Mouse (Mus musculus): Measurements from ENCODE around the gene Bmpr1a.

Gene Bmpr1a

GRCm38 (mm10) chr14:34505309-34505708 is 2.2 kb upstream of the Bmpr1a start:
- no peak for DNase-seq (ENCODE audit: low spot score in 2 of 2)

- DNase-seq (ENCODE audit: low spot score in 2 of 2) = no peak
These were observed 1.2 kb upstream of the Bmpr1a start for GRCm38 (mm10) chr14:34504377-34504776.

GRCm38 (mm10) chr14:34503759-34504158 is 618 bp upstream of the Bmpr1a start:
- no peak for DNase-seq (ENCODE audit: low spot score in 2 of 2)

- peak; percentile 73 to 92 for DNase-seq (ENCODE audit: low spot score in 2 of 2)
These were observed 441 bp downstream of the Bmpr1a start for GRCm38 (mm10) chr14:34502475-34503324.

GRCm38 (mm10) chr14:34501804-34502474 is 1.2 kb downstream of the Bmpr1a start:
- DNase-seq (ENCODE audit: low spot score in 2 of 2) = peak; percentile 23 to 51

- no peak for DNase-seq (ENCODE audit: low spot score in 2 of 2)
These were observed 1.7 kb downstream of the Bmpr1a start for GRCm38 (mm10) chr14:34501447-34501803.

GRCm38 (mm10) chr14:34500309-34500708 is 2.8 kb downstream of the Bmpr1a start:
- no peak for DNase-seq (ENCODE audit: low spot score in 2 of 2)

- no peak for DNase-seq (ENCODE audit: low spot score in 2 of 2)
These were observed 3.5 kb downstream of the Bmpr1a start for GRCm38 (mm10) chr14:34499664-34500063.

- DNase-seq (ENCODE audit: low spot score in 2 of 2) = no peak
These were observed 5.8 kb downstream of the Bmpr1a start for GRCm38 (mm10) chr14:34497346-34497745.

- no peak for DNase-seq (ENCODE audit: low spot score in 2 of 2)
These were observed 9.5 kb downstream of the Bmpr1a start for GRCm38 (mm10) chr14:34493682-34494081.

GRCm38 (mm10) chr14:34492688-34493087 is 10.5 kb downstream of the Bmpr1a start:
- DNase-seq (ENCODE audit: low spot score in 2 of 2) = no peak

GRCm38 (mm10) chr14:34490965-34491364 is 12.2 kb downstream of the Bmpr1a start:
- DNase-seq (ENCODE audit: low spot score in 2 of 2) = no peak

- no peak for DNase-seq (ENCODE audit: low spot score in 2 of 2)
These were observed 13.2 kb downstream of the Bmpr1a start for GRCm38 (mm10) chr14:34489928-34490327.

- DNase-seq (ENCODE audit: low spot score in 2 of 2) = no peak
These were observed 17.0 kb downstream of the Bmpr1a start for GRCm38 (mm10) chr14:34486169-34486568.

- DNase-seq (ENCODE audit: low spot score in 2 of 2) = no peak
These were observed 19.4 kb downstream of the Bmpr1a start for GRCm38 (mm10) chr14:34483469-34484341.

GRCm38 (mm10) chr14:34471591-34471990 is 31.6 kb downstream of the Bmpr1a start:
- no peak for DNase-seq (ENCODE audit: low spot score in 2 of 2)

GRCm38 (mm10) chr14:34466291-34466690 is 36.9 kb downstream of the Bmpr1a start:
- no peak for DNase-seq (ENCODE audit: low spot score in 2 of 2)

- no peak for DNase-seq (ENCODE audit: low spot score in 2 of 2)
These were observed 43.8 kb downstream of the Bmpr1a start for GRCm38 (mm10) chr14:34459386-34459785.

- DNase-seq (ENCODE audit: low spot score in 2 of 2) = peak in 1 of 2 experiments; percentile 21
These were observed 44.3 kb downstream of the Bmpr1a start for GRCm38 (mm10) chr14:34458880-34459279.

- DNase-seq (ENCODE audit: low spot score in 2 of 2) = no peak
These were observed 48.9 kb downstream of the Bmpr1a start for GRCm38 (mm10) chr14:34454282-34454681.

- DNase-seq (ENCODE audit: low spot score in 2 of 2) = no peak
These were observed 49.5 kb downstream of the Bmpr1a start for GRCm38 (mm10) chr14:34453648-34454047.

GRCm38 (mm10) chr14:34451872-34452271 is 51.3 kb downstream of the Bmpr1a start:
- no peak for DNase-seq (ENCODE audit: low spot score in 2 of 2)

Measured in cerebellum, postnatal 4 days (tissue).